Mouse (Mus musculus): ENCODE data around the gene Ablim2. TPM values are rescaled to one million over a fixed set of nuclear protein-coding genes. Genes with fewer than 3 reads are reported as not detected.

Gene Ablim2
- polyA plus RNA-seq, 1 experiment from 2014 or later, result 4.1 TPM

Other genes with a start within 250 kb of the Ablim2 start
- 13.5 and 13.9 TPM in 2 replicates for gene Cpz, start 232.2 kb upstream of the Ablim2 start, polyA plus RNA-seq (2015; fragmentation: Nextera tagmentation; extraction: Ambion mirVana)
- gene Trmt44, start 182.8 kb upstream of the Ablim2 start, polyA plus RNA-seq (2015; fragmentation: Nextera tagmentation; extraction: Ambion mirVana), result 8.1 and 8.5 TPM in 2 replicates
- 13.2 and 13.8 TPM in 2 replicates for gene Acox3, start 174.8 kb upstream of the Ablim2 start, polyA plus RNA-seq (2015; fragmentation: Nextera tagmentation; extraction: Ambion mirVana)
- 47.2 and 48.2 TPM in 2 replicates for gene Htra3, start 78.1 kb upstream of the Ablim2 start, polyA plus RNA-seq (2015; fragmentation: Nextera tagmentation; extraction: Ambion mirVana)
- 16.0 and 17.8 TPM in 2 replicates for gene Sh3tc1, start 17.9 kb upstream of the Ablim2 start, polyA plus RNA-seq (2015; fragmentation: Nextera tagmentation; extraction: Ambion mirVana)
- gene Afap1, start 135.4 kb downstream of the Ablim2 start, polyA plus RNA-seq (2015; fragmentation: Nextera tagmentation; extraction: Ambion mirVana), result 15.4 and 18.4 TPM in 2 replicates

All from intestine, embryonic 15.5 days (tissue).